Mouse (Mus musculus) lung, adult 2 months (tissue): ENCODE measurements around the gene Ttll8. TPM values are rescaled to one million over a fixed set of nuclear protein-coding genes. Genes with fewer than 3 reads are reported as not detected.

Experiments
- DNase-seq: peaks from one replicate; pipeline ENCODE4 v3.0.0; 2022
- H3K4me1 ChIP-seq: fragments of 200-500 bp; 2 replicates; pipeline ENCODE4 v1.6.1; 2011; ENCODE audit warnings: low read length; ENCODE audit not compliant: control insufficient read depth, insufficient read depth
- H3K4me3 ChIP-seq: fragments of 200-500 bp; replicated peaks from 2 replicates; pipeline ENCODE3; 2011; ENCODE audit warnings: low read depth, mild to moderate bottlenecking, control low read depth, low read length; ENCODE audit errors: extremely low read depth
- CTCF ChIP-seq: fragments of 200-500 bp; IDR thresholded peaks from 2 replicates; pipeline ENCODE4 v1.5.1; 2011; ENCODE audit warnings: mild to moderate bottlenecking, low read length, control low read depth; ENCODE audit not compliant: insufficient read depth
- POLR2A ChIP-seq: fragments of 200-500 bp; IDR thresholded peaks from 2 replicates; pipeline ENCODE4 v1.6.1; 2011; ENCODE audit warnings: low read depth, mild to moderate bottlenecking, control low read depth, low read length, borderline replicate concordance; ENCODE audit errors: extremely low read depth
- WGBS: fragments of 180-500 bp; shearing (Covaris S2); methylation state at CpG from one replicate; pipeline ENCODE4 v1.1.7; 2018; 5-methylcytosine and 5-hydroxymethylcytosine counted together
- polyA plus RNA-seq: library from polyadenylated mRNA; depleted of rRNA; stranded (reverse); fragments of >200 nt; gene quantifications from 2 replicates; pipeline ENCODE4 v1.2.3, GENCODE M21; 2012

Gene Ttll8
- polyA plus RNA-seq, 1 experiment = 0.65 TPM

DNA sequence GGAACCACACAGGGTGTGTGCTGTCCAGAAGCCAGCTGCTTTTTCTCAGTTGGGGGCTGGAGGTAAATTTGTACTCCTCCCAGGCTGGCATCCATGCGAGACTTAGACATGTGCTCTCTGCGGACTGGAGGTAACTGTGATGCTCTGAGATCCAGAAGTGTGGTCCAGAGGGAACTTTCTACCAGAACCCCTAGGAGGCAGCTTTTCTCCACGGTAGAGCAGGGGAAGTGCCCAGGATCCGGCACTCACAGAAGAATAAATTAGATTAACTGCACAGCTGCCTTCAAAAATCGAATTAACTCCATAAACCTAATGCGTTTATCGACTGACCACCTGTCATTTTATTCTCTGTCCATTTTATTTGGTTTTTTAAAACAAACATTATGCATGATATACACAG lies 20.1 kb downstream of the Ttll8 start:
- peak; percentile 34; the same call in 1 of the 2 replicates for TF ChIP-seq CTCF
- no peak for TF ChIP-seq POLR2A
- 56% methylated on average over 7 of the region's 7 CpGs for WGBS
- Histone ChIP-seq H3K4me3 (no peak overlapping the region), H3K4me1 (no peaks in the 10 kb centered on the region)
- DNase-seq = no peak

DNA sequence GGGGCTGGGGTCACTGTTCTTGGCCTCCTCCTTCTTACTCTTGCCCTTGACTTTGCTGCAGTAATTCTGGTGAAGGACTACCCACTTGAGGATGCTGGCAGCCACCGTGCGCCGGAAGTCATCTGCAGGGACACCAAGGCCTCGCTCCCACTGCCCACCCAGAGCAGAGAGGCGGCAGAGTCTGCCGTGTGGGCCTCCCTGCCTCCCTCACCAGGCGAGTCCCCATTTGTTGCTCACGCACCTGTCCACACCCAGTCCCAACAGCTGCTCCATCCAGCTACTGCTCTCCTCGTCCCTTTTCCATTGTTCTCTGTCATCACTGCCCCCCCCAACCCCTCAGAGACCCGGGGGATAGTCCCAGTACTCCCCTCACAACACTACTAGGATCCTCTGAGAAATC lies 21.6 kb downstream of the Ttll8 start:
- WGBS = 82% methylated on average over 10 of the region's 10 CpGs
- TF ChIP-seq POLR2A (no peak), CTCF (no peak)
- Histone ChIP-seq H3K4me1 (no peaks in the 10 kb centered on the region), H3K4me3 (no peak overlapping the region)
- DNase-seq = no peak

DNA sequence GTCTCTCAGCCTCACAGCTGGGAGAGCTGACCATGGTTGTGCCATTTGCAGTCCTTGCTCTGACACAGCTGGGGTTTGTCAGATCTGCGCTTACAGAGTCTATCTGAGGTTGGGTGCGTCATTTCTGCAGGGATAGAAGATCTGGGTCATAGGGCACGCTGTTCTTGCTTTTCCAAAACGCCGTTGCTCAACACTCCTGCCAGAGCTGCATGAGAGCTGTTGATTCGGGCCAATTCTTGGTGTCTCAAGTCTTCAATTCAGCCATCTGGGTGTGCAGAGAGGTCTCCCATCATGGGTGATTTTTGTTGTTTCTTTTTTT lies 32.3 kb downstream of the Ttll8 start:
- DNase-seq = no peak
- 51% methylated on average over 6 of the region's 6 CpGs for WGBS
- TF ChIP-seq CTCF = no peak
- no peak for TF ChIP-seq POLR2A
- Histone ChIP-seq H3K4me3 (no peak overlapping the region), H3K4me1 (no peaks in the 10 kb centered on the region)

DNA sequence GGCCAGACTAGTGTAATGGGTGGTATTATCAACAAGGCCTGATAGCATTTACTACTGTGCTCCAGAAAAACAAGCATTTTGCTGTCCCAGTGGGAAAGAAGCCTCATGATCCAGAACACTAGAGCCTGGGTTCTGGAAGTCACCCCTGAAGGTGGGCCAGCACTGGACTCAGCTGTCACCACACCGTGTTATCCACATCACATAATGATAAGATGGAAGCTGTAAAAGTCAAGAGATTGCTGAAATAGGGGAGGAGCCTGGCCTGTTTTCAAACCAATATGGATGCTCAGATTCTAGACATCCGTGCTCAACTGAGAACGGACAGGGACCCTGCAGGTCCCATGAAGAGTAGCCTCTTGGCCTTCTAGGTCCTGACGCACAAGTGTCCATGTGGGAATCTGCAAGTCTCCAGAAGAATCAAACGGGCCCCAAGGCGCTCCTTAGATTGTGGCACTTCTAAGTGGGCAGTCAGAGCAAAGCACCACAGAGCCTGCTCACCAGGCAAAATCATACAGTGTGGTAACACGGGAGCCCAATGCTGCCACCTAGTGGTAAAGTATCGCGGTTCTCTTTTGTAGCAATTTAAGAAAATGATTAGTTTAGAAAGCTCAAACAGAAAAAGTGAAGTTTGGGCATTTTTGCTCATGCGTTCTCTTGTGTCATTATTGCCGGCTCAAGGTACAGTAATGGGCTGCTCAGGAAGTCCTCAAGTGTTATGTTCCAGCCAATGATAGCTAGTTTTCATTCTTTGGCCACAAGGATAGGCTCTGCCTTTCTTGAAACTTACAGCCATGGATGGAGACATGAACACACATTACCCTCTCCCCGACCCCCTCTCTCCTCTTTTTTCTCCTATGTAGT lies 32.9 kb downstream of the Ttll8 start:
- TF ChIP-seq CTCF (peak; percentile 78), POLR2A (no peak)
- peak; percentile 64 for DNase-seq
- Histone ChIP-seq H3K4me3 (no peak overlapping the region), H3K4me1 (no peaks in the 10 kb centered on the region)
- WGBS = 21% methylated on average over 12 of the region's 12 CpGs

DNA sequence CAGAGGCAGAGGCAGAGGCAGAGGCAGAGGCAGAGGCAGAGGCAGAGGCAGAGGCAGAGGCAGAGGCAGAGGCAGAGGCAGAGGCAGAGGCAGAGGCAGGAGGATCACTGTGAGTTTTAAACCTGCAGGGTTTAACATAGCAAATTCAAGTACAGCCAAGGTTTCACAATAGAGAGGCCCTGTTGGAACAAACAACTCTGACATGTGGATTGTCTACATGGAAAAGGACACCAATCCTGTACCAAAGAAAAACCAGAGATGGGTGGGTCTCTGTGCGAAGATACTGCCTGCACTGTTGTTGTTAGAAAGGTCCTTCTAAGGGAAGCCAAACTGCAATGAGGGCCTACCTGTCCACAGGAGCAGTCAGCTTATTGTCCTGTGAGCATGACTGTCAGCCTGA lies 34.2 kb downstream of the Ttll8 start:
- 100% methylated on average over 1 of the region's 1 CpGs for WGBS
- no peaks in the 10 kb centered on the region for H3K4me1 ChIP-seq
- no peak overlapping the region for H3K4me3 ChIP-seq
- TF ChIP-seq CTCF (no peak), POLR2A (no peak)
- DNase-seq = no peak

DNA sequence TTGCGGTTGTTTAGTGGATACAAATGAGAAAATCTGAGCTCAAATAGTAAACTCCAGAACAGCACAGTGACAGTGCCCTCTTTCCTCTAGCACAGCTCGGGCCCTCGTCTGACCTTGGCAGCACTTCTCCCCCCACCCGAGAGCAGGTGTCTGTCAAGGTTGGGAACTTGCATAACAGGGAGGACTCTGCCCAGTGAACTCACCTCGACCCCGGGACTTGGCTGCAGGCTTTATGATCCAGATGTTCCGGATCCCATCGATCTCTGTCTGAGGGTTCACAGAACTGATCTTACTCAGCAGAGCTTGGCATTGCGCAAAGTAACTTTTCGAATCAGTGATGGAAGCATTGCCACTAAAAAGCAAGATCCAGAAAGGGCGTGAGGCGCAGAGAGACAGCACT lies 34.9 kb downstream of the Ttll8 start:
- WGBS = 68% methylated on average over 12 of the region's 12 CpGs
- H3K4me1 ChIP-seq = no peaks in the 10 kb centered on the region
- no peak for DNase-seq
- TF ChIP-seq POLR2A = no peak
- no peak for TF ChIP-seq CTCF
- H3K4me3 ChIP-seq = no peak overlapping the region

DNA sequence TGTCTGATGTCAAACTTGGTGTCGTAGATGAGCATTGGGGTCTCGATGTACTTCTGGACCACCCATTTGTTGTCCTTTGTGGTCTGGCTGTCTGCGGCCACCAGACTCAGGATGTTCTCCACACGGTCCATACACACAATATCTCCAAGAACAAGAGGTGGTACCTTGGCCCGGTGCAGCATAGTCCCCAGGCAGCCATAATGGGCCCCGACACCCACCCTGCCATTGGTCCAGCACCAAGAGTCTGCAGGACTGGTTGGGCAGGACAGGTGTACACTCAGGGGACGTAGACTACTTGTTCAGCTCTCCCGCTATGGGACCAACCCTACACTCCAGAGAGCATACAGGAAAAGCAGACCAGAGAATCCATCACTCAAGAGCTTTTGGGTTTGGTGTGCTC lies 37.1 kb downstream of the Ttll8 start:
- TF ChIP-seq POLR2A = no peak
- no peak for TF ChIP-seq CTCF
- DNase-seq = no peak
- no peak overlapping the region for H3K4me3 ChIP-seq
- WGBS = 88% methylated on average over 8 of the region's 8 CpGs
- no peaks in the 10 kb centered on the region for H3K4me1 ChIP-seq

DNA sequence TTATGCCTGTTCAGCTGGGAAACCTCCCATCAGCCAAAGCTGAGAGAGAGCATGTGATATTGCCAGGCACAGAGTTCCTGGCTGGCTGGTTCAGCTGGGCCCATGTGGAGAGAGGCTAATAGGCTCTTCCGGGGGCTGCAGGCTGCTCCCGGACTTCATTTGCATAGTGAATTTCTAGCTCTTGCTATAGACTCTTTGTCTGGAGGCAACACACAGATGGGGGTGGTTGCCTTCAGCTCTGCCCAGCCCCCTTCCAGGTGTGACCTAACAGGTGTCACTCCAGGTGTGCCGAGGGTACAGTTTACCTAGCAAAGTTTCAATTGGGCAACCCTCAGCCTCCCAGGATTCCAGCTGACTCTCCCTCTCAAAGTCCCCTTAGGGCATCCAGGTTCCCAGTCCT lies 37.9 kb downstream of the Ttll8 start:
- WGBS = 35% methylated on average over 3 of the region's 3 CpGs
- H3K4me3 ChIP-seq = no peak overlapping the region
- DNase-seq = no peak
- TF ChIP-seq POLR2A (no peak), CTCF (no peak)
- no peaks in the 10 kb centered on the region for H3K4me1 ChIP-seq

DNA sequence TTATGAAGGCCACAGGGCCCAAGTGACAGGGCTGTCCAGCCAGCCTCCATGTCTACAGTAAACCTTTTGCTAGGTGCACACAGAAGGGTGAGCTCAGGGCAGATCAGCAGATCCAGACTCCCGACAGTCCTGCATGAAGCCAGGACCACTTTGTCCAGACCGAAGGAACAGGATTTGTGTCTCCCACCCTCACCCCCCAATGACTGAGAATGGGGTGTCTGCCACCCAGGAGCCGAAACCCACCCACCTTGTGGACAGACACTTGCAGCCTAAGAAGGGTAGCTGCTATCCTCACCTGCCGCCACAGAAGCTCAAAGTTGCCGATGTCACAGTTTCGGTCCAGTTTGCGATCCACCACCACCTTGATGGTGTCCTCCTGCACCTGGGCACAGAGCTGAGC lies 39.2 kb downstream of the Ttll8 start:
- TF ChIP-seq CTCF (no peak), POLR2A (no peak)
- Histone ChIP-seq H3K4me1 (no peaks in the 10 kb centered on the region), H3K4me3 (no peak overlapping the region)
- WGBS = 94% methylated on average over 7 of the region's 7 CpGs
- no peak for DNase-seq

DNA sequence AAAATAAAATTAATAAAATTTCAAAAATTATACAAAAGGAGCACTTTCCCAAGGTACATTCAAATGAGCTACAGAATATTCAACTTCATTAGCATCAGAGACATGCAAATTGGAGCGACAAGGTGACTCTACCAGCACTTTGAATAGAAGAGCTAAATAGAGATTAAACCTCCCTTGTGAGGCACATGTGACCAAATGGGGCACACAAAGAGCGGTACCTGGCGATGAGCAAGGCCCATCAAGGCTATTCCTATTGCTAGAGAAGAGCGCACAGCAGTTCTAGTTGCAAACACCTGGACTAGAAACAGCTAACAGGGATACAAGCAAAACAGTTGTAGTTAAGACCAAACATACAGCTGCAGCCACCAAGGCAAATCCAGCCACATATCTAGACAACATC lies 47.9 kb downstream of the Ttll8 start:
- WGBS = 81% methylated on average over 4 of the region's 4 CpGs
- no peak overlapping the region for H3K4me3 ChIP-seq
- DNase-seq = no peak
- no peak for TF ChIP-seq CTCF
- no peak for TF ChIP-seq POLR2A
- H3K4me1 ChIP-seq = no peaks in the 10 kb centered on the region
